Mouse (Mus musculus) stomach, embryonic 14.5 days (tissue): ENCODE data around the gene Clpb. TPM values are rescaled to one million over a fixed set of nuclear protein-coding genes. Genes with fewer than 3 reads are reported as not detected.

ENCODE experiments used
- ATAC-seq: fragments of 200-750 bp; cut with Nextera tagmentation; 2 replicates; pipeline ENCODE4 v1.8.0; 2017; ENCODE audit warnings: low read depth, moderate TSS enrichment; ENCODE audit not compliant: insufficient number of reproducible peaks, insufficient read depth, low FRiP score
- H3K27ac ChIP-seq: fragments of 300-500 bp; sonication (generic); 2 replicates; pipeline ENCODE4 v1.5.1; 2014; ENCODE audit warnings: mild to moderate bottlenecking, low read length, moderate library complexity, mixed read lengths
- H3K27me3 ChIP-seq: fragments of 300-500 bp; sonication (generic); 2 replicates; pipeline ENCODE4 v1.6.1; 2014; ENCODE audit warnings: low read length, control low read depth, mixed read lengths; ENCODE audit not compliant: control insufficient read depth, insufficient read depth
- H3K36me3 ChIP-seq: fragments of 300-500 bp; sonication (generic); 2 replicates; pipeline ENCODE4 v1.6.1; 2014; ENCODE audit warnings: mild to moderate bottlenecking, control low read depth, low read length, moderate library complexity, mixed read lengths; ENCODE audit not compliant: control insufficient read depth, insufficient read depth
- H3K4me1 ChIP-seq: fragments of 300-500 bp; sonication (generic); 2 replicates; pipeline ENCODE4 v1.6.1; 2014; ENCODE audit warnings: low read length, control low read depth, mixed read lengths; ENCODE audit not compliant: control insufficient read depth, insufficient read depth
- H3K4me2 ChIP-seq: fragments of 300-500 bp; sonication (generic); replicated peaks from 2 replicates; pipeline ENCODE4 v1.6.1; 2014; ENCODE audit warnings: low read depth, low read length, control low read depth
- H3K4me3 ChIP-seq: fragments of 300-500 bp; sonication (generic); 2 replicates; pipeline ENCODE4 v1.5.1; 2014; ENCODE audit warnings: low read depth, low read length, control low read depth
- H3K9ac ChIP-seq: fragments of 300-500 bp; sonication (generic); replicated peaks from 2 replicates; pipeline ENCODE4 v1.6.1; 2014; ENCODE audit warnings: low read depth, mild to moderate bottlenecking, control low read depth, low read length, moderate library complexity, mixed read lengths
- H3K9me3 ChIP-seq: fragments of 300-500 bp; sonication (generic); 2 replicates; pipeline ENCODE4 v1.6.1; 2016; ENCODE audit warnings: low read depth, low read length, control low read depth; ENCODE audit not compliant: control insufficient read depth
- WGBS: fragments of 180-500 bp; shearing (Covaris S2); extraction: QIAGEN DNeasy Blood & Tissue Kit; methylation state at CpG from one replicate; pipeline ENCODE4 v1.1.7; 2014; 5-methylcytosine and 5-hydroxymethylcytosine counted together
- polyA plus RNA-seq: library from polyadenylated mRNA; unstranded; fragments of >200 nt; fragmentation: Nextera tagmentation; extraction: Ambion mirVana; gene quantifications from 2 replicates; pipeline ENCODE4 v1.2.1, GENCODE M21; 2014

The Clpb gene
- polyA plus RNA-seq, 1 experiment from 2014 or later: 52.5 TPM

DNA sequence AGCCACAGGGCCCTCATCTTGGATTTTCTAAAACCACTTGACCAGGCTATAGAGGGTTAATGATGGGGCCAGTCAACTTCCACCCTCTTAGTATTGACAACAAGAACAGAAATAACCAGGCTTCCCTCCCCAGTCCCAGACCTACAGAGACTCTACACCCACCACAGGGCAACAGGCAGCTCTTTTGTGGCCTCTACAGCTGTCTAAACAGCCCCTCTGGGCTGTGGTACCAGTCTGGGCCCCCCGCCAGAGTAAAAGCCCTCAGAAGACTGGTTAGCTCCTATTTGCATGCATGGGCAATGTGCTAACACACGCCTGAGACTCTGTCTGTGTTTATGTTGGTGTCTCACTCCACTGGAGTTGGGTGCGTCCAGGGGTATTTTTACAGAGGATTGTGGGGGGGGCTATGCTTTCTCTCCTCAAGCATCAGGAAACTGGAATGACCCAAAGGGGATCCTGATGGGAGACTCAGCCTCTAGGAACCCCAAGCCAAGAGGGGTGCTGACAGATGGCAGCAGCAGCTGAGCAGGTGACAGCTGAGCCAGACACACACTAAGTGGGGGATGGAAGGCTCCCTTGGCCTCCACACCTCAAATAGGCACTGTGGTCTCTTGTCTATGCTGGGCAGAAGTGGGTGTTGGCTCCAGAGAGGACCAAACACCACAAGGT, 170.6 kb downstream of the Clpb start:
- no peak for ATAC-seq
- Histone ChIP-seq H3K27ac (no peak overlapping the region), H3K36me3 (peaks cover 48% of the 10 kb centered on the region), H3K4me3 (no peak overlapping the region), H3K9ac (no peak overlapping the region), H3K4me2 (no peak overlapping the region), H3K27me3 (no peaks in the 10 kb centered on the region), H3K9me3 (no peaks in the 10 kb centered on the region), H3K4me1 (peaks cover 17% of the 10 kb centered on the region)
- 53% methylated on average over 3 of the region's 3 CpGs for WGBS

DNA sequence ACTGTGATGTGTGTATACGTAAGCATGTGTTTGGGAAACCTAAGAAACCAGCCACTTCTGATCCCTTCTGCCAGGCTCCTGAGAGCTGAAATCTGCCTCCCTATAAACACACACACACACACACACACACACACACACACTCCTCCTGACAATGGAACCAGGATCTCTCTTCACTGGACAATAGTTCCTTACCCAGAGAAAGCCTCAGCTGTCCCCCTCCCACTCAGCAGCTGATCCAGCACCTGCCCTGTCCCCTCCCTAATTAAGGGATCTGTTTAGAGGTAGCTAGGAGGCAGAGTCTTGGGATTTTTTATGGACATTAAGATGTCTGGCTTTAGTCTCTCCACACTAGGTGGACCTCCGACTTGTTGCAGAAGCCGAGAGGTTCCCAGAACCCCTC, 171.5 kb downstream of the Clpb start:
- no peak overlapping the region for H3K9ac ChIP-seq
- H3K27me3 ChIP-seq: no peaks in the 10 kb centered on the region
- 45% methylated on average over 3 of the region's 3 CpGs for WGBS
- peaks cover 40% of the 10 kb centered on the region for H3K36me3 ChIP-seq
- peak overlapping the region; percentile 94; the same call in 1 of the 2 replicates for H3K4me3 ChIP-seq
- H3K9me3 ChIP-seq: no peaks in the 10 kb centered on the region
- peak overlapping the region; percentile 57 for H3K4me2 ChIP-seq
- no peak overlapping the region for H3K27ac ChIP-seq
- ATAC-seq: no peak
- peaks cover 17% of the 10 kb centered on the region for H3K4me1 ChIP-seq

DNA sequence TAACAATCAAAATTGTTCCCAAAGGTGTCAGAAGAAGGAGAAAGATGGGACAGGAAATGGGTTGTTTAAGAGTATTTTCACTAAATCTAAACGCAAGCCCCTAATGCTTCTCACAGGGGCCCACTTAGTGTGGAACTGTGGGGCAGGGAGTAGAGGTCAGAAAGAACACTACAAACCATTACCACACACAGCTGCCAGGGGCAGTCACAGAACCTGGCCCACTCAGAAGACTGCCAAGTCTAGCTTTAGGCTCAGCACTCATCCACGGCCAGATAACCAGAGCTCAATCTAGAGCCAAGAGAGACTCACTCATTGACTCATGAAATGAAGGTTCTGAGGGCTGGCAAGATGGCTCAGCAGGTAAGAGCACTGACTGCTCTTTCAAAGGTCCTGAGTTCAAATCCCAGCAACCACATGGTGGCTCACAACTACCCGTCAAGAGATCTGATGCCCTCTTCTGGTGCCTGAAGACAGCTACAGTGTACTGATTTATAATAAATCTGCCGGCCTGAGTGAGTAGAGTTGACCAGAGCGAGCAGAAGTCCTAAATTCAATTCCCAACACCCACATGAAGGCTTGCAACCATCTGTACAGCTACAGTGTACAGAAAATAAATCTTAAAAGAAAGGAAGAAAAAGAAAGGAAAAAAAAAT, 172.2 kb downstream of the Clpb start:
- H3K9me3 ChIP-seq: no peaks in the 10 kb centered on the region
- peak overlapping the region; percentile 94 for H3K4me3 ChIP-seq
- H3K27ac ChIP-seq: peak overlapping the region; percentile 98
- peak overlapping the region; percentile 94; the same call in 1 of the 2 replicates for H3K9ac ChIP-seq
- WGBS: 22% methylated on average over 5 of the region's 5 CpGs
- peaks cover 33% of the 10 kb centered on the region for H3K36me3 ChIP-seq
- peak overlapping the region; percentile 57 for H3K4me2 ChIP-seq
- ATAC-seq: no peak
- peaks cover 17% of the 10 kb centered on the region for H3K4me1 ChIP-seq
- no peaks in the 10 kb centered on the region for H3K27me3 ChIP-seq

DNA sequence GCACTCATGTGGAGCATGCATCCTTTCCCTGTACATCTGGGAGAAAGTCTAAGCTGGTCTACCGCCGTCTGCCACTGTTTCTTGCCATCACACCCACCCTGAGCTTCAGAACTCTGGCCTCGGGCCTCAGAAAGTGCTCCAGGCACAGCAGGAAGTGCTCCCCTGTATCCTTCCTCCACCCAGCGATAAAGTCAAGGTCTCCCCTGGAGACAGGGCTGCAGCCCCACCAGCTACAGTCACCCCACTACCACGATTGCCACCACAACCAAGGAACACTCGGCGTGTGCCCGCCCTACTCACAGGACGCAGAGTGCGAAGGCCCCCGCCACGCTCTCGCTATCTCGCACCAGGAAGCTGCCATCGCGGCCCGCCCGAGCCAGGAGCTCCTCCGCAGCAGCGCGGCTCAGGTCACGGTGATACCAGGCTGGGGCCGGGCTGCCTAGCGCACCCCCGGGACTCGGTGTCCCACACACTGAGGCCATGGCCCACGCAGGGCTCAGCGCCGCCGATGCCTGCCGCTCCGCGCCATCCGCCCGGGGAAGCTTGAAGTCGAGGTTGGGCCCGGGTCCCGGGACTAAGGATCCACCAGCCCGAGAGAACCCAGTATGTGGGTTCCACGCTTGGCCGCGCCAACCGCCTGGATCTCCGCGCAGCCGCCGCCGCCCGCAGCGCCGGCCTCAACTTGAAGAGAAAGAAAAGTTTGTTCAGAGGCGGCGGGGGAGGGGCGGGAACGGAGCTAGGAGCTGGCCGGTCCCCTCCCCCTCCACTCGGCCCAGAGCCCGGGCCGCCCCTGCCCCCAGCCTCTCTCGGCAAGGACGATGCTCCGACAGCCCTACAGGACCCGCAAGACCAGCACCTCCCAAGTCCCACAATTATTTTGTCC, 173.1 kb downstream of the Clpb start:
- under 1% methylated on average over 63 of the region's 63 CpGs for WGBS

DNA sequence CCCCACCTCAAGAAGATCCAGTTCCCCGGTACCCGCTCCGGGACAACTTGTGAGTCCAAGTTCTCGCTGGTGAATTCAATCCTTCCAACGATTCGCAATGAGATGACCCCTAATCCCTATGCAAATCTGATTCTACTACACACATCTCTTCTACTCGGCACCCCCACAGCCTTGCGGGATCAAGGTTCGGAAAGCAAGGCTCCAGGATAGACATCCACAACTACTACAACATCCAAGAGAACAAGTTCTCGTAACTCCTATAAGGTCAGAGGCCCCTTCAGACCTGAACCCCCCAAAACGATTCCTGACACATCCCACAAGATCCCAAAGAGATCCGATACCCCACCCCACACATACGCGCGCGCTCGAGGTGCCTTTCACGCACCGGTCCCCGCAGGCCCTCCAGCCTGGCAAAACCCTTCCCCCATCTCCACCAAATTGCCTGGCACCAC, 173.7 kb downstream of the Clpb start:
- WGBS: under 1% methylated on average over 20 of the region's 20 CpGs
- peaks cover 18% of the 10 kb centered on the region for H3K36me3 ChIP-seq
- H3K9ac ChIP-seq: peak overlapping the region; percentile 94
- H3K9me3 ChIP-seq: no peaks in the 10 kb centered on the region
- H3K27me3 ChIP-seq: no peaks in the 10 kb centered on the region
- peak overlapping the region; percentile 57 for H3K4me2 ChIP-seq
- peaks cover 17% of the 10 kb centered on the region for H3K4me1 ChIP-seq
- ATAC-seq: 0 out of 2 replicates have a peak, but pooled peaks have one; percentile 1
- peak overlapping the region; percentile 94 for H3K4me3 ChIP-seq
- peak overlapping the region; percentile 98 for H3K27ac ChIP-seq

More for the DNA sequence above, 173.1 kb downstream of the Clpb start:
- Histone ChIP-seq H3K4me2 (peak overlapping the region; percentile 57), H3K27ac (peak overlapping the region; percentile 98), H3K27me3 (no peaks in the 10 kb centered on the region), H3K9me3 (no peaks in the 10 kb centered on the region), H3K36me3 (peaks cover 24% of the 10 kb centered on the region), H3K4me3 (peak overlapping the region; percentile 94), H3K9ac (peak overlapping the region; percentile 94), H3K4me1 (peaks cover 17% of the 10 kb centered on the region)
- ATAC-seq: peak; percentile 53; the same call in 1 of the 2 replicates

DNA sequence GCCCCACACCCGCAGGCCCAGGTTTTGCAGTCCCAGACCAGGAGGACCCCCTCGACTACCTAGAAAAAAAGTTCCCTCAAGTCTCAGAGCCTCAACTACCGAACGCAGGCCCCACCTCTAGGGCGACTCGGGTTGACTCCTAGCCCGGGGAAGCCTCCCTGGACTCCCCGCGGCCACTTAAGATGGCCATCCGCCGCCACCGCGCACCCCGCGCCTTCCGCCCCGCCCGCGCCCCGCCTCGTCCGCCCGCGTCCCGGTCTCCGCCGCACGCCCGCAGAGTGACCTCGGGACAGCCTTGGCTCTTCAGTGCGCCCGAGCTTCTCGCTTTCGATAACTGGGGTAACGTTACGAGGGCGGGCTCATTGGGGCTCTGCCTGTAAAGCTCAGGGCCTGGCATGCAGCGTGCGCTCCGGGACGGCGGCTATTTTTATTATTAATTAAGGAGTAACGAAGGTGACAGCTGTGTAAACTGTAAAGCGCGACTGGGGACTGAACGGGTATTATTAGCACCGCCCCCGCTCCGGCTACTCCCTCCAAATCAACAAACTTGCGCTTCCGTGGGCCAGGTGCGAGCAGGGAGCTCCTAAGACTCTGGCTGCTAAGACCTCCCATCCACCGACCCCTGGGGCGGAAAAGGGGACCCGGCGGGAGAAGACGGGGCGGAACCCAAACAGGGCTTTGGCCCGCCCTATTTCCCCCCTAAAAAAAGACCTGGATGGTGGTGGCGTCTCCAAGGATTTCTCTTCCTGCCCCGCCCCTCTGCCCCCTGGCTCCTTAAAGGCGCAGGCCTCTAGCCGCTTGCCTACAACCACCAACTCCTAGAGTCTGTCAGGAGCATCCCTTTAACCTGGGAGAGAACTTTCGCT, 174.4 kb downstream of the Clpb start, which contains the start of gene Inppl1:
Gene Inppl1 (minus strand): TSS at position 624 of the 866 bp plus-strand sequence.
- under 1% methylated on average over 64 of the region's 64 CpGs for WGBS
- no peaks in the 10 kb centered on the region for H3K9me3 ChIP-seq

DNA sequence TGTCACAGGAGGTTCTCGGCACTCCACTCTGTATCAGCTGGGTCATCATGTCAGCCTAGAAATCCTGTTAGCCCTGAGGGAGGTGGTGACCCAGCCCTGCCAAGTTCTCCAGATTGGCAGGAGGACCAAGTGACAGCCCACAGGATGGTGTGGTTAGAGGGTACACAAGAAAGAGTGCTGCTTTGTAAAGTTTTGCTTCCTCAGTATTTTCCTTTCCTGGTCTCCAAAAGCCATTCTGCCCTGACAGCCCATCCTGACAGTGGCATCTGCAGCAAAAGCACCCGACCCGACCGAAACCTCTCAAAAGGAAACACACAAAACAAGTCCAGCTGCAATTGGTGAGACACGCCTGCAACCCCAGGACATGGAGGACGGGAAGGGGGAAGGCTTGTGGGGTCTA, 180.8 kb downstream of the Clpb start:
- Histone ChIP-seq H3K4me3 (no peak overlapping the region), H3K36me3 (no peaks in the 10 kb centered on the region), H3K4me1 (no peaks in the 10 kb centered on the region), H3K4me2 (no peak overlapping the region), H3K9me3 (no peaks in the 10 kb centered on the region), H3K9ac (no peak overlapping the region), H3K27me3 (no peaks in the 10 kb centered on the region), H3K27ac (no peak overlapping the region)
- 56% methylated on average over 6 of the region's 6 CpGs for WGBS
- ATAC-seq: no peak

More for the DNA sequence above, 174.4 kb downstream of the Clpb start, which contains the start of gene Inppl1:
- H3K27me3 ChIP-seq: no peaks in the 10 kb centered on the region
- H3K4me1 ChIP-seq: peaks cover 17% of the 10 kb centered on the region
- H3K4me2 ChIP-seq: peak within 1 kb of the TSS; percentile 57
- peaks cover 11% of the 10 kb centered on the region for H3K36me3 ChIP-seq
- H3K4me3 ChIP-seq: peak within 1 kb of the TSS; percentile 94
- peak; percentile 89 for ATAC-seq
- peak within 1 kb of the TSS; percentile 98 for H3K27ac ChIP-seq
- peak within 1 kb of the TSS; percentile 94 for H3K9ac ChIP-seq
